Mouse (Mus musculus) lung, embryonic 14.5 days (tissue): ENCODE results near the gene Olfr806. TPM values are rescaled to one million over a fixed set of nuclear protein-coding genes. Genes with fewer than 3 reads are reported as not detected.

ENCODE experiments used
- ATAC-seq: fragments of 200-750 bp; cut with Nextera tagmentation; 2 replicates; pipeline ENCODE4 v1.8.0; 2017; ENCODE audit warnings: mild to moderate bottlenecking, moderate TSS enrichment, moderate library complexity; ENCODE audit not compliant: insufficient read depth
- DNase-seq: peaks from one replicate; pipeline ENCODE4 v3.0.0-alpha.2; 2015
- H3K27ac ChIP-seq: fragments of 300-500 bp; sonication (generic); 2 replicates; pipeline ENCODE4 v1.5.1; 2014; ENCODE audit warnings: low read depth, mild to moderate bottlenecking, moderate library complexity
- H3K27me3 ChIP-seq: fragments of 300-500 bp; sonication (generic); 2 replicates; pipeline ENCODE4 v1.6.1; 2014; ENCODE audit warnings: low read length, control low read depth; ENCODE audit not compliant: insufficient read depth
- H3K36me3 ChIP-seq: fragments of 300-500 bp; sonication (generic); 2 replicates; pipeline ENCODE4 v1.6.1; 2014; ENCODE audit warnings: control low read depth; ENCODE audit not compliant: insufficient read depth
- H3K4me1 ChIP-seq: fragments of 300-500 bp; sonication (generic); 2 replicates; pipeline ENCODE4 v1.6.1; 2014; ENCODE audit warnings: antibody characterized with exemption, control low read depth; ENCODE audit not compliant: insufficient read depth
- H3K4me2 ChIP-seq: fragments of 300-500 bp; sonication (generic); 2 replicates; pipeline ENCODE4 v1.6.1; 2014; ENCODE audit warnings: mild to moderate bottlenecking
- H3K4me3 ChIP-seq: fragments of 300-500 bp; sonication (generic); 2 replicates; pipeline ENCODE4 v1.5.1; 2014; ENCODE audit warnings: low read depth, low read length
- H3K9ac ChIP-seq: fragments of 300-500 bp; sonication (generic); 2 replicates; pipeline ENCODE4 v1.6.1; 2014
- H3K9me3 ChIP-seq: fragments of 300-500 bp; sonication (generic); 2 replicates; pipeline ENCODE4 v1.6.1; 2016; ENCODE audit warnings: low read depth, low read length, control low read depth
- CTCF ChIP-seq: IDR thresholded peaks from 2 replicates; pipeline ENCODE4 v1.5.1; 2016; ENCODE audit warnings: antibody characterized with exemption, low read depth
- WGBS: fragments of 180-500 bp; shearing (Covaris S2); extraction: QIAGEN DNeasy Blood & Tissue Kit; methylation state at CpG from one replicate; pipeline ENCODE4 v1.1.7; 2014; 5-methylcytosine and 5-hydroxymethylcytosine counted together
- polyA plus RNA-seq: library from polyadenylated mRNA; unstranded; fragments of >200 nt; fragmentation: Nextera tagmentation; extraction: Ambion mirVana; gene quantifications from 2 replicates; pipeline ENCODE4 v1.2.1, GENCODE M21; 2014

Gene Olfr806
- polyA plus RNA-seq: not detected in 2 replicates

- Histone ChIP-seq H3K4me3 (no peak within 1 kb of the TSS), H3K27me3 (no peaks in the 10 kb centered on the region), H3K36me3 (no peaks in the 10 kb centered on the region), H3K27ac (no peak within 1 kb of the TSS), H3K4me2 (no peak within 1 kb of the TSS), H3K9ac (no peak within 1 kb of the TSS), H3K9me3 (no peaks in the 10 kb centered on the region), H3K4me1 (no peaks in the 10 kb centered on the region)
- ATAC-seq: no peak
- DNase-seq: no peak
- TF ChIP-seq CTCF: no peak
These were observed at the start of gene Olfr806 for GRCm38 (mm10) chr10:129741821-129742220. TSS of gene Olfr806 (minus strand) at chr10:129741921.

DNA sequence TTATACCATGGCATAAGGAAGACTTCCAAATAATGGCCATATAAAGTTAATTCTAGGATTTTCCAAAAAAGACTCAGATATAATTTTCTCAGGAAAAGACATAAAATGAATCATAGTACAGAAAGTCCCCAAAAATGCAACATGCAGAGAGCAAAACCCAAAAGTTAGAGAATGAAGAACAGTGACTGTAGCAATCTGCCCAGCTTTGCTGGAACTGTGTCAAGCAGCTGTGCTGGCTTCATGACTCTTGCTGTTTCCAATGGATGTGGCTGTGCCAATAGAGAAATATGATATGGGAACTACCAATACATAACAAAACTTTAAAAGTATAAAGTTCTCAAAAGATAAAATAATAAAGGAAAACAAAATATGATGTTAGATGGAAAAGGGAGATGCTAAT is 36.4 kb upstream of the Olfr806 start:
- DNase-seq (no peak), ATAC-seq (no peak)
- H3K4me1 ChIP-seq: no peaks in the 10 kb centered on the region
- H3K27me3 ChIP-seq: no peaks in the 10 kb centered on the region
- H3K36me3 ChIP-seq: no peaks in the 10 kb centered on the region
- H3K9ac ChIP-seq: no peak overlapping the region
- no peak overlapping the region for H3K27ac ChIP-seq
- no peak overlapping the region for H3K4me3 ChIP-seq
- H3K9me3 ChIP-seq: no peaks in the 10 kb centered on the region
- no peak for TF ChIP-seq CTCF
- H3K4me2 ChIP-seq: no peak overlapping the region

DNA sequence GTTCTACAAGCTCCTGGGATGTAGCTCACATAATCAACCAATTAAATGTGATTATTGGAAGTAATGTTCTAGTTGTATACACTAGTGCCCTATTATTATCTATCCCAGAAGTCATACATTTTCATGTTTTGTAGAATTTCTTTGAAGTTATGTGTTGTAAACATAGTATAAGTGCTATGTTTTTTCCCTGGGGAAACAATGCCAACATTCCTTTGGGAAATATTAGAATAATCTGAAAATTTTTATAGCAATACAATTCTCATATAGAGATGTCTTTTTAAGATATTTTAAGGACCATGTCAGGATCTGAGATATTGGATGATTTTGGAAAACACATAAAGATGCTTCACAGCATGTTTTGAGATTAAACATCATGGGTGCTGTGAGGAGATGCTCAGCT is 32.6 kb upstream of the Olfr806 start, which contains the start of gene Olfr809:
Gene Olfr809 (plus strand): TSS at position 301 of the 400 bp plus-strand sequence.
- ATAC-seq (no peak), DNase-seq (no peak)
- H3K4me2 ChIP-seq: no peak within 1 kb of the TSS
- no peak within 1 kb of the TSS for H3K4me3 ChIP-seq
- TF ChIP-seq CTCF: no peak
- H3K27me3 ChIP-seq: no peaks in the 10 kb centered on the region
- no peaks in the 10 kb centered on the region for H3K36me3 ChIP-seq
- no peak within 1 kb of the TSS for H3K27ac ChIP-seq
- H3K9ac ChIP-seq: no peak within 1 kb of the TSS
- H3K9me3 ChIP-seq: no peaks in the 10 kb centered on the region
- H3K4me1 ChIP-seq: no peaks in the 10 kb centered on the region

DNA sequence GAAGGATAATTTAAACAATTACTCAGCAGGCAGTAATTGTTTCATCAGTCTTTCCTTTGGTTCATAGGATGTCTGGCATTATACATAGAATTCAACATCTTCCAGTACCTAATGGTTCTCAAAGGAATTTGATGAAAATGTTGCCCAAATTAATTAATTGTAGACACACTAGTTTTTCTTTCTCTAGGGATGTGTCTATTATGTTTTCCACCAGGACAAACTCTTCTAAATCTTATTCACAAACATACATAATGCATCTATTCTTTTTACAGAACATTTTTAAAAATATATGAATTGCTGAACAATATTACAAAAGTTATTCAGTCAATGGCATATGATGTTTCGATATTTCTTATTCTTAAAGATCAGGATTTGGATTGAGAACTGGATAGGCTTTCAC is 23.5 kb upstream of the Olfr806 start, which contains the start of gene Olfr808:
Gene Olfr808 (plus strand): TSS at position 301 of the 400 bp plus-strand sequence.
- Histone ChIP-seq H3K4me3 (no peak within 1 kb of the TSS), H3K36me3 (no peaks in the 10 kb centered on the region), H3K27ac (no peak within 1 kb of the TSS), H3K9ac (no peak within 1 kb of the TSS), H3K27me3 (no peaks in the 10 kb centered on the region), H3K4me2 (no peak within 1 kb of the TSS), H3K9me3 (no peaks in the 10 kb centered on the region), H3K4me1 (no peaks in the 10 kb centered on the region)
- TF ChIP-seq CTCF: no peak
- no peak for ATAC-seq
- DNase-seq: no peak
- WGBS: 89% methylated on average over 1 of the region's 1 CpGs

GRCm38 (mm10) chr10:129757693-129758092 is 16.0 kb upstream of the Olfr806 start, which contains the start of gene Olfr807:
TSS of gene Olfr807 (minus strand) at chr10:129757793.
- WGBS: 80% methylated on average over 1 of the region's 1 CpGs
- Histone ChIP-seq H3K9ac (no peak within 1 kb of the TSS), H3K27ac (no peak within 1 kb of the TSS), H3K4me1 (no peaks in the 10 kb centered on the region), H3K4me2 (no peak within 1 kb of the TSS), H3K4me3 (no peak within 1 kb of the TSS), H3K27me3 (no peaks in the 10 kb centered on the region), H3K9me3 (no peaks in the 10 kb centered on the region), H3K36me3 (no peaks in the 10 kb centered on the region)
- ATAC-seq: no peak
- TF ChIP-seq CTCF: no peak
- DNase-seq: no peak

- no peaks in the 10 kb centered on the region for H3K4me1 ChIP-seq
- TF ChIP-seq CTCF: no peak
- 88% methylated on average over 2 of the region's 2 CpGs for WGBS
- ATAC-seq: no peak
- no peaks in the 10 kb centered on the region for H3K9me3 ChIP-seq
- no peaks in the 10 kb centered on the region for H3K36me3 ChIP-seq
- no peaks in the 10 kb centered on the region for H3K27me3 ChIP-seq
- H3K4me2 ChIP-seq: no peak within 1 kb of the TSS
- no peak within 1 kb of the TSS for H3K9ac ChIP-seq
- no peak within 1 kb of the TSS for H3K4me3 ChIP-seq
- no peak for DNase-seq
- no peak within 1 kb of the TSS for H3K27ac ChIP-seq
These were observed 12.4 kb downstream of the Olfr806 start, which contains the start of gene Olfr805 for GRCm38 (mm10) chr10:129729275-129729674. TSS of gene Olfr805 (minus strand) at chr10:129729375.

DNA sequence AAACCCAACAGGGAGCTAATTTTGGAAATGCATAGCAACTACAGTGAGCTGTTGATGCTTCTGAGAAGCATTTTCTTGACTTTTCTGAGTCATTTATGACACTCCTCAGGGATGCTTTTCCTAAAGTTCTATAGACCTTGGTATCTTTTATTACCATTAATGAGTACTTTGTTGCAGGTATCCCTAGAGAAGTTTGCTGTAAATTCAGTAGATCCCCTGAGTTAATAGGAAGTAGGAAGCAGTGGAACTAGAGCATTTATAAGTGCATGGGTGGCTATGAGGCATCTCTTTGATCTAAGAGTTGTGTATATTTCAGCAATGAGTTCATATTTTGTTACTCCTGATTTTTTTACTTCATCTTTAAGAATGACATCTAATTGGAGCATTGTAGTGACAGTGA is 38.8 kb downstream of the Olfr806 start, which contains the start of gene Olfr804:
Gene Olfr804 (plus strand): TSS at position 301 of the 400 bp plus-strand sequence.
- H3K27ac ChIP-seq: no peak within 1 kb of the TSS
- no peak within 1 kb of the TSS for H3K4me3 ChIP-seq
- no peak for DNase-seq
- H3K4me1 ChIP-seq: no peaks in the 10 kb centered on the region
- H3K9ac ChIP-seq: no peak within 1 kb of the TSS
- no peaks in the 10 kb centered on the region for H3K27me3 ChIP-seq
- H3K9me3 ChIP-seq: no peaks in the 10 kb centered on the region
- no peak for TF ChIP-seq CTCF
- no peak within 1 kb of the TSS for H3K4me2 ChIP-seq
- no peak for ATAC-seq
- H3K36me3 ChIP-seq: no peaks in the 10 kb centered on the region

GRCm38 (mm10) chr10:129694186-129694585 is 47.5 kb downstream of the Olfr806 start, which contains the start of gene Olfr803:
TSS of gene Olfr803 (minus strand) at chr10:129694286.
- Histone ChIP-seq H3K36me3 (no peaks in the 10 kb centered on the region), H3K4me1 (no peaks in the 10 kb centered on the region), H3K27ac (no peak within 1 kb of the TSS), H3K9me3 (no peaks in the 10 kb centered on the region), H3K9ac (no peak within 1 kb of the TSS), H3K27me3 (no peaks in the 10 kb centered on the region), H3K4me3 (no peak within 1 kb of the TSS), H3K4me2 (no peak within 1 kb of the TSS)
- WGBS: 63% methylated on average over 2 of the region's 2 CpGs
- TF ChIP-seq CTCF: no peak
- no peak for DNase-seq
- no peak for ATAC-seq
